Mouse (Mus musculus) lung, postnatal 4 days (tissue): ENCODE measurements at regions not wholly inside any gene's neighbourhood (a gene's known extent, or its start where the extent isn't known, plus 50 kb on each side); places are given as distances from the start of the nearest gene placed in this dataset.
A peak's percentile ranks its signal among the peaks of the same experiment; 100 is the strongest.

Source experiments
- DNase-seq, 2 experiments: peaks; one replicate each; pipeline ENCODE4 v3.0.0; 2021

DNA sequence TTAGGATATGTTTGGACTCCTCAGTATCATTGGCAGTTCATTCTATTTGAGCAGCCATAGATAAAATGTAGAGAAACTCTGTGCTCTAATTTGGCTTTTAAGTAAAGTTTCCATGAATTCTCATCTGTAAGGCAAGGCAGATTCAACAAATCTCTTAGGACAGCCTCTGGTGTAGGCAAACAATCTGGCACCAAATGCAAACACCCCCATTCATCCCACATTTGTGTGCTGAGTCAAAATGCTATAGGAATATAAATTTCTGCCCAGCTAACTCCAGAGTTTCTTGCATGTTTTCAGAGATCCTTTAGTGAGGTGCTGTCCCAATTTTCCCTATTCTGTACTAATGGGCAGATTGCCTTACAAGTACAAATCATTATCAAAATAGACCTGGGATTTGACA is 695.7 kb upstream of the Kif18a start:
- no peak for DNase-seq

DNA sequence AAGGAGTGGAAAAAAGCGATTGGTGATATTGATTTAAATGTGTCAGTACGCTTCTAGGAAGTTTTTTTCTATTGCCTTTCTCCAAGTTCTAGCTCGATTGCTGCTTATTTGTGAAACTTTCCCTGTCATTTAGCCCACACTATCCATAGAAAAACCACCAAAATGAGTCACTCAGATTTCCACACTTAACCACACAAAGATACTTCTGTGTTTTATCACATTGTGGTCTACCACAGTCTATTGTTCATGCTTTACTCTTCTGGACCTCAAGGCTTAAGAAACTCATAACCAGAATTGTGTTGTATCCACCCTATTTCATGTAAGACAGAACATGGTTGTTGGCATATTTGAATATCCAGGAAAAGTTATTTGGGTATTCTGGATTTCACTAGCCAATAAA is 687.0 kb upstream of the Kif18a start:
- no peak for DNase-seq

DNA sequence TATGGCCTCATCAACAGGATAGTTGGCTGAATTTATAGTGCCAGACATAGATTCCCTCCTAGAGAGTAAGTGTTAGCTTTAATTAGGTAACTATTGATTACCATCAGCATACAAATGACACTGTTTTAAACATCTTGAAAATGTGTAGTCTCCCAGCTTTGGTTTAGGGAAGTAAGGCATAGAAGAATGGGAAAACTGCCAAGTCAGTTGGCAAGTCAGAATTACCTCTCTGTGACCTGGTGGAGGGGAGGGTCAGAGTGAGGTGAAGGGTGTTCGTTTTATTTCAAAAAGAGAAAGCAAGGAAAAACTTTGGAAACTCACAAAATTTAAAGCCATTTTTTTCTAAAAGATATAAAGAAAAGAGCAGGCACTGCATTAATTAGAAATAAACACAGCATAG is 680.2 kb upstream of the Kif18a start:
- DNase-seq, result no peak

DNA sequence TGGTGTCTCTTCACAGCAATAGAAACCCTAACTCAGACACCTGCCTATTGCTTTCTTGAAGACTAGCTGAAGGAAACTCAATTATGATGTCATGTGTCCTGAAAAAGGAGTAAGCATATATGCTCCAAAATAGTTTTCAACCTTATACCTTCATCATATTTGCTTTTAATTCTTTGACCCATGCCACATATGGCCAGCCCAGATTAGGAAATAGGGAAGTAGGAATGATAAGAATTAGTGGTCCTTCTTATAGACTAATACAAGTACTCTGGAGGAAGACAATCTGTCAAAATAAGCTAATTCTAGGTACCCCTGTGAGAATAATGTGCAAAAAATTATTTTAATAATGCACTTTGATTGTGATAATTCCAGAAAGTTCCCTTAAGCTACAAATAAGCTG is 661.0 kb upstream of the Kif18a start:
- no peak for DNase-seq

DNA sequence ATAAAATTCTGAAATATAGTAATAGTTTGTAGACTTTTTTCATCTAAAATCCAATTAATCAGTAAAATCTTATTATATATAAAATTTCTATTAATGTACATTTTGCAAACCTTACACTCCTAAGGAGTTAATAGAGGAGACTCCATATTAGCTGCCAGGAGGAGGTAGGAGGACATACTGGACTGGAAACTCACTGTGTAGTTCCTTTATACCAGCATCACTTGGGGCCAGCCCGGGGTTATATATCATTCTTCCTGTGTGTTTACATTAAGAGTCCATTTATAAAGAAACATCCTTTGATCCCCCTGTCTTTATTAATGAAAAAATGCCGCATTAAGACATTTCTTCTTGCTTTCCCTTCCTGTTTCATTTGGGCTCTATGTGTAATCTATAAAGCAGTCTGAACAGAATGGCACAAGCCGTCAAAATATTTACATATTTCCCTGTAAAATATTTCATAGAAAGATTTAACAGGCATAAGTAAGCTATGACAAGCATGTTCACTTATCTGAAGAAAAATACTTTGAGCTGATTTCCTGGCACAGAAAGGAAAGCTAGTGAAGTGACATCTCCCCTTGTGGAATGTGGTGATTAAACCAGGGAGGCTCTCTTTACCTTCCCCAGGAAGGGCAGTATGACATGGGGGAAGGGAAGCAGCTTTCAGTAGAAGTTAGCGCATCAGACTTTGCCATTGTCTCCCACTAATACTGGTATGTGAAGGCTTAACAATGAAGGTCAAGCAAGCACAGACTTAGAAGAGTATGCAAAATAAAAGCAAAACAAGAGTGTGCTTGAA is 658.0 kb upstream of the Kif18a start:
- DNase-seq, result peak; percentile 11 to 14

DNA sequence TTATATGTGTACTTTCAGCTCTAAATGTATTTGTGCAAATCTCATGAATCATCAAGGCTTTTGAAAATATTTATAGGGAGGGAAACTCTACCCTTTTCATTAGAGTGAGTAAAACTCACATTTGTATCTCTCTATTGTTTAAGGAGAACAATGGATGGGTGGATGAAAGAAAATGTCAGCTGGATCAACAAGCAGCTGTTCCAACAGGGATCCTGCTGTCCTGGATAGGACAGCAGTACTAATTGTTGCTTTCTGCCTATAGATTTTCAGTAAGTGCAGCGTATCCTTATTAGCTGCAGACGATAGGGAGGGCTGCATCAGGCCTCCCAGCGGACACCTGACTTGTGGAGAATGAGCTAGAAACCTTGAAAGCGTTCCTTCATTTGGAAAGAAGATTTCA is 644.9 kb upstream of the Kif18a start:
- no peak for DNase-seq

DNA sequence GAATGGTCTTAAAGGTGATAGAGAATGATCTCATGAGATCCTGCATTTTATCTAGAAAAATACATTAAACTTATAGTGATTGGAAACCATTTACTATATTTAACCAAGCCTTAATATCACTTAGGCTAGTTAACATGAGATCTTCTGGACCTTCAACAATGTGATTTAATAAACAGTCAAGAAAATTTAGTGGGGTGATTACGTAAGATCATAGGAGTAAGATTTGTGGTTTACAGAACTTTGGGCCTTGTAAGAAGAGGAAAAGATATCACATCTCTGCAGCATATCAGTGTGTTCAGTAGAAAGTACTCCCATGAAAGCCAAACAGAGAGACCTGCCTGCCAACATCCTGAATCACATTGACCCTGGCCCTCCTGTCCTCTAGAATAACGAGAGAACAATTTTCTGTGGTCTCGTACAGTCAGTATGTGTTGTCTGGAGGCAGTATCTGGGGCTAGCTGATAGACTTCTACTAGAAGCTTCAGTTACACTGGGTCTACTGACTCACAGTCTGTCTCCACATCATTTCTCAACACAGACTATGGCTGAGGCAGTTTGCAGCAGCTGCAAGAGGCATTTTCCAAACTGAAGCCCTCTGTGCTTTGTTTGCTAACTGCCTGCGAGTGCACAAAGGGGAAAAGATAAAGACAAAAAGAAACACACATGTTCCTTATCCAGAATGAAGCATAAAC is 619.7 kb upstream of the Kif18a start:
- DNase-seq, result no peak

DNA sequence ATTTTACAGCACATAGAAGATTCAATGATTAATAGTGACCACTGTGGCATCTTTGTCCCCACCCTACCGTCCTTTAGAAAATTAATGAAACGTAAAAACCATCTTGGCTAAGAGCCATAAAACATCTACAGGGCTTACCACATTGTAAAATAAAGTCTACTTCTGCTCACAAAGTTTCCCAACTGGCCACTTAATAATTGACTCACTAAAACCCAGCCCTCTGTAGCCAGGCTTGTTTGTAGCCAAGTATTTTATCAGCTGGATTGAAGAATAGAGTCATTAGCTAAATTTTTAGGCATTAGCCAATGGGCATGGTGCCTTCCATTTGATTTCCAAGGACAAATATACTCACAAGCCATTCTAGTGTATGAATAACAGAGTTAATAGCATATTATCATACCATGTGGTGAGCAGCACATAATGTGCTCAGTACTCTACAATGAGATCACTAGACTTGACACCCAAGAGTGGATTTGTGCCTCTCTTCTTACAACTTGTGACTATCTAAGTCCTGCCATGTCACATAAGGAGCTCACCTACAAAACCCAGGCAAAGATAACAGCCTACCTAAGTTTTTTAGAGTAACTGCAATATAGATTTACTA is 602.7 kb upstream of the Kif18a start:
- DNase-seq, result no peak

DNA sequence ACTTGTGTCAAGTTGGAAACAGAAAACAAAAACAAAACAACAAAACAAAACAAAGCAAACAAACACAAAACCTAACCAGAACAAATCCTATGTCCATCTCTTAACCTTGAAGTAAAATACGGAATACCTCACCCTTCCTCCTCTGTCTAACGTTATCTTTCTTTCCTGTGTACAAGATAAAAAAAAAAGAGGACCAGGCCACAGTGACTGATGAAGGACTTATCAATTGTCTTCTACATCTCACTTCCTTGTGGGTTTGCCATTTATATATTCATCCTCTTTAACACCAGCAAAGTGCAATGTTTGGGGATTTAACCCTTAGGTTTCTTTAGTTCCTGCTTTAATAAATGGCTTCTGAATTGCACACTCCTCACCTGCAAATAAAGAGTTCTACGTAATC is 599.0 kb upstream of the Kif18a start:
- DNase-seq, result no peak

DNA sequence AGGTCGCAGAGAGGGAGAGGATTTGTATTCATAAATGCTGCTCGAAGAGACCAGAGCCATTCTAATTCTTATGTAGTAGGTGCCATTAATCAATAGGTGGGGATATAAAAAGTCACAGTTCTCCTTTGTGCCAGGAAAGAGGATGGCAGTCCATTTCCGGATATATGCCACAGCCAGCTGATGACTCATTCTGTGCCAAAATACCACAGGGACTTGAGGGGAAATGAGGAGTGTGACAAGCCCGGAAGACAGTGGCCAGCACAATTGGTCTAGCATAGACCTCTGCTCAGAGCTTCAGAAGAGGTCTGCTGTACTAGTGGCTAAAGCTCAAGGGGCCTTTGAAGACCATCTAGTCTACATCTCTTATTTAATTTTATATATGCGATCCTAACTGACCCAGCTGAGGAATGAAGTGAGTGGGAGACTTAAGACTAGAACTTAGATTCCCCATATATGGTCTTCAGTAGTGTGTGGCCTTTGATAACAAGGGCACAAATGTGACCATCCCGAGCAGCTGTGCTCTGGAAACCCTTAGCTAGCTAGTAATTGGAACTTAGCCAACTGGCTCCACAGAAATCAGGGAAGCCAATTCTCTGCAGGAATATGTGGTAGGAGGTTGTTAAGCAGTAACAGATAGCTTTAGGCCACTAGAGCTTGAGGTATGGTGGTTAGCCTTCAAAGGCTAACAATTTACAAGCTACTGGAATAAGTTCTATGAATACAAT is 594.4 kb upstream of the Kif18a start:
- peak; percentile 10 to 28 for DNase-seq

DNA sequence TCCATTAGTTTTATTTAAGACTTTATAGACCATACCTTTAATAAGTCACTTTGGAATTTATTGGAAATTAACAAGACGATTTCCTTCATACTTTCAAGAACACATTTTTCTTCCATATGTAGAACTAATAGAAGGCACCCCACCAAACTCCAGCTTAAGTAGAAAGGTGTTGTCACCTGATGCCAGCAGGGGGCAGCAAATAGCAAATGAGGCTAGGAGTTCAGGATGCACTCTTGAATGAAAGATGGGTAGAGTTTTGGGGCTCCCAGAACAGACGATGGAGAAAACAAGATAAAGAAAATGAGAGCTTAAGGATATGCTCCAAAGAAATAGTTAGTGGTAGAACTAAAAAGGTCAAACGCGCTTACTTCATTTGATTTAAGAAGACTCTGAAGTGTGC is 590.4 kb upstream of the Kif18a start:
- DNase-seq, result peak in 1 of 2 experiments; percentile 24

DNA sequence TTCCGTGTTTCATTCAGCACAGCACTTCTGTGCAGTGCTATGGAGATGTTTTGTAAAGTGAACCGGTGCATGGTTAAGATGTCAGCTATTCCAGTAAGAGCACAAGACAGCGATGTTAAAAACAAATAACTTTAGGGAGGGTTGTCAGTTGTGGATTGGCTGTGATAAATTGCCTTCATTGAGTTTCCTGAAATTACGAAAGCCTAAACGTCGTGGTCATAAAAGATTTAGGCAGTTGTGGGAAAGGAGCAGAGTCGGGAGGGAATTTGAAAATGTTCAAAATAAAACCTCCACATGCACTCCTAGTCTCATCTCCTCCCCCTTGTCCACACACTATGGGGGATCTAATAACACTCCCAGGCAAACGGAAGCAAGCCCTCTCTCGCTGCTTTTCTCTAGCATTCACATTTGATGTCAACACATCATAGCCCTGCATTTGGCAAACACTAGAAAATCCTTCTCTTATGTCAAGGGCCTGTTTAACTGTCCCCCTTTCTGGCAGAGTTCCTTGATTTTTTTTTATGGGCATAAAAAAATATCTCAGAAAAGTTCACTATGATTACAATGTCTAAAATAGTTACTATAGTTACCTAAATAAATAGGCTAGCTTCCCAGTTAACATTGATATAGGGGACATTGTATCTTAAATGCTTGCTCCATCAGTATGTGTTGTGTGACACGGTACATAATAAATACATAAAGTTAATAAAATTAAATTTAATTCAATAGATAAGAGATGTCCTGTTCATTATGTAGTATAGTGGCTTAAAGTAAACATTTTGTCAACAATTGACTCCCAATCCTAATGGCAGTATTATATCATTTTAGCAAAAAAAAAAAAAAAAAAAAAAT is 589.2 kb upstream of the Kif18a start:
- DNase-seq, result no peak

DNA sequence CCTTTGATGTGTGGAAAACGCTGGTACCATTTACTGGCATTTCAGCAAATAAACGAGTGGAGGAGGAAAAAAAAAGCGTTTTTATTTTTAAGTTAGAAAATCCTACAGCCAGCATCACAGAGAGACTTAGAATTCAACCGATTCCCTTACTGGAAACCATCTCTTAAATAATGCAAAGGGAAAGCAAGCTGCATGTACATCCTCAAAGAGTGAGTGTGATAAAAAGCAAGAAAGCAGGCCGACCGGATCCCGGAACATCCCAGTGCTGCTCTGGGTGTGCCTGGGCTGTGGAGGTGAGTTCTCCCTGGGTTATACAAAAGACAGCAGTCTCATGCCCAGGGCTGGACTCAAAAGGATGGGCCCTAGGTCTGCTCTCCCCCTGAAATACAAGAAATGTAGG is 579.2 kb upstream of the Kif18a start:
- DNase-seq, result no peak

DNA sequence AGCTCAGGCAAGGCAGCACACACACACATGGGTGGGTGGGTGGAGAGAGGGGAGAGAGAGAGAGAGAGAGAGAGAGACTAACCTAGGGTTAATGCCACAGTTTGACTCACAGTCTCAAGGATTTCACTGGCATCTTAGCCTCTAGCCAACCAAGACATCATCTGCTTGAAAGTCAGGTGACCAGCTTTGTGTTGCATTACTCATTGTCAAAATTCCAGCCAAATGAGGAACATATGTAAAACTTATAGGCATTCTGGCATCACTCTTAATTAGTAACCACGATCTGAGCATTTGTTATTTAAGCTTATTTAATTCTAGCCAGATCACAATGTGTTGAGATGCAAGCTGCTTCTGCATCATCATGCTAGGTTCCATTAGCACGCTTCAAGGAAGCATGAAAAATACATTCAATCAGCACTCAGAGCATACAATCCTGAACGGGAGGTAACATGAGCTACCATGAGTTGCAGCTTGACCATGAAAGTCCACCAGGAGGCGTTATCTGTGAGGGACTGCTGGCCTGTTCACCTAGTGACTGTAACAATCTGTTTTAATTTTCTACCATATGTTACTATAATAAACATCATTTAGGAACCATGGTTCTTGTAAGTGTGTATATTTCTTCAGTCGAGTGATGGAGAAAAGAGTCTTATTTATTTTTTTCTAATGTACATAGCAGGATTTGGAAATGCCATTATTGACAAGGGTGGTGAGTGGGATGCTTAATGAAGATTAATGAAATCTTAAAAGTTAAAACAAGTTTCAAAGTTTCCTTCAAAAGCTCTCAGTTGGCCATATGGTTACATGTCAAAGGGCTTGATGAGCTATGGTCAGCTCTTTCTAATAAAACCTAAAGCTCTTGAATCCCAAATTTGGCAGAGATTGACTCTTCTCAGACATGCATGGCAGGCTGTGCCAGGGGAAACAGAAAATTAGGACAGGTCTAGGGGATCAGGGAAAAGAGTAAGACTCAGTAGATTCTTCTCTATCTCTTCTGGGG is 572.4 kb upstream of the Kif18a start:
- DNase-seq, result no peak

DNA sequence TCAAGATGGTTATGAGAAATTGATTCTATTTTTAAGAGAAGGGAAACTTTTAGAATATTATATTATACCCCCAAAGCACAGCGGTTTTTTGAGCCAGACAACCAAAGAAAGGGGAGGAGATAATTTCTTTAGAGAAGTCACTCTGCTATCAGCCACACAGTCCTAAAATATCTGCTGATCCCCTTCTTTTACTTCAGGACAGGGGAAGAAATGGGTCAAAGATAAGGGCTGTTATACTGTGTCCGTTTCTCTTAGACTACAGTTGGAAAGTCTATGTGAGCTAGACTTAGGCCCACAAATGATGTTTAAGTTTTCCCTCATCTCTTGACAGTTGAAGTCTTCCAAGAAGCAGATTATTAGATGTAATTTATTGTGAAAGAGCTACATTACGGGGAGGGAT is 538.5 kb upstream of the Kif18a start:
- no peak for DNase-seq

DNA sequence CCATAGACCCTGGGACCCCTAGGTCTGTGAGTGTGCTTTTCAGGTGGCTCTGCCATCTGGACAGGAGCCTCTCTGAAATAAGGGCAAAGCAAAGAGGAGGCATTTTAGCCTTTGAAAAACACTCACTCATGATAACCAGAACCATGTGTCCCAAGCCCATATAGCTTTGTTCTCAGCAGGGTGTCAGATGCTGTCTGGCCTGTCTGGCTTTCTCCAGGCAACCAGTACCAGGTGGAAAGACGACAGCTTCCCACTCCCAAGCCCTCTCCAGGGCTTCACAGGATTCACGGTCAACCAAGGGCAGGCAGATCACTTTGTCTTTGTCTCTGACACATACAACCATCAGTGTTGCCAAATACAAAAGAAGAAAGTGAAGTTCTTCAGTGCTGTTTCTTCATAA is 537.0 kb upstream of the Kif18a start:
- DNase-seq, result no peak

DNA sequence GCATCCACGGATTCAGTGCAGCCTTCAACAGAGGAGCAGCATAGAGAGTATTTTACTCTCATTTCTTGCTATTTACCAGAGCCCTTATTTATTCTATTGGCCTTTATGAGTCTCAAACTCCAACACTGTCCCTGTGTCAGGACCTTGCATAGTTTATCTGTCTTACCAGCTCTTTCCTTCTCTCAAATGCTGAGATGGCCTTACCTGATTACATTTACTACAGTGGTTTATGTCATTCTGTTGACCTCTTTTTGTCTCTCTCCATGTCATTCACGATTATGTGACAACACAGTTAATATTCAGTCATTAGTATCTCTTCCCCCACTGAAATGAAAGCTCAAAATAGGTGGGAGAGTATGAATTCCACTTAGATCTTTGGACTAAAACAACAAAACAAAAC is 535.7 kb upstream of the Kif18a start:
- DNase-seq, result no peak

DNA sequence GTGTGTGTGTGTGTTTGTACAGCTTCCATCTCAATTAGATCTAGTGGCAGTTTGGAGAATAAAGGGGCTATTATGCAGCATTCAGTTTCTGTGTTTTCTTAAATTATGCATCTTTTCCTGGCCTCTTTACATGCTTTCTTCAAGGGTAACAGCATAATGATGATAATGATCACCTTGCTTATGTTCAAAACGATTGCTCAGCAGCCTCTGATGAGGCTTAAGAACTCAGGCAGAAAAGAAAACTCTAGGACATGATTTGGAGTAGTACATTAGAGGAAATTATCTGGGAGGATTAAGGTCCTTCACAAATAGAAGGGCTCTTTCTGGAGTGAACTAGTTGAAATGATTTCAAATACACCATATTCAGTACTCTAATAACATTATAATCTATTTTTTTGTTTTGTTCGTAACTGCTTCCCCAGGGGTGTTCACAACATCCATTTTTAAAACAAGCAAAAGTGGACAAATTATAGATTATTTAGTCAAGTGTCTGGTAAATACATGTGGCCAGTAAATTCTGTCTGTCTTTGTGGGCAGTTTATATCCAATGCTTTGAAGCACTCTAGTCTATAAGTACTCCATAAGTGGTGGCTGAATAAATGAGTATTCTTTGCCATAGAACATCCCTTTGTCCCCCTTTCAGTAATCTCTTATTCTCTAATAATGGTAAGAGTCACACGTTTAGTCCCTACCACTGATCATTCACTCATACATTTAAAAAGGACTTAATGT is 526.9 kb upstream of the Kif18a start:
- no peak for DNase-seq

DNA sequence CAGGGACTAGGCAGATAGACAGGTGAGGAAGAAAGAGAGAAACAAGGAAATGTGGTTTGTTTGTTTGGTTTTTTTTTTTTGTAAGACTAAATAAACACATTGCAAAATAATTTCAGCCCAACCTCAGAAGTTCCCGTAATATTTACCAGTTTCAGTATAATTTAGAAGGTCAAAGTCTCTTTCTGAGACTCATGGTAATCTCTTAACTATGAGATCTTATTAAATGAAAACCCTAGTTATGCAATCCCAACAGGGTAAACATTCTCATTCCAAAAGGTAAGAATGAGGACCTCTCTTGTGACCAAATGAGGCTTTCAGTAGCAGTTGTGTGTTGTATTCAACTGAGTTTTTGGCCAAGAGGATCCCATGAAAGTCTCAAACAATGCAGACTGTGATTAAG is 524.7 kb upstream of the Kif18a start:
- DNase-seq, result no peak

DNA sequence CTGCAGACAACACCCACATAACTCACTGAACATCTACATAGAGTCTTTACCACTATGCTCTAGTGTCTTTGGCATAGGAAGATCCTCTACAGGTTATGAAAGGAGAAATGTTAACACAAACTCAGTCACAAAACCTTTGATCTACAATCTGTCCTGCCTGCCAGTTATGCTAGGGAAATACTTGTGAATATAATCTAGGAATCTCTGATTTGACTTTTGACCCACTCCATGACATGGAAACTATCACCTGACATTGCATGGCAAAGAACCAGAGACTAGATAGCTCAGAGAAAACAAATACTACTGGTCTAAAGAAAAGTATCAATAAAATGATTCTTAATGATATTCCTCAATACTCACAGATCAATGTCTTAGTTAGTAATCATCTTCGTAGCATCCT is 524.3 kb upstream of the Kif18a start:
- no peak for DNase-seq

DNA sequence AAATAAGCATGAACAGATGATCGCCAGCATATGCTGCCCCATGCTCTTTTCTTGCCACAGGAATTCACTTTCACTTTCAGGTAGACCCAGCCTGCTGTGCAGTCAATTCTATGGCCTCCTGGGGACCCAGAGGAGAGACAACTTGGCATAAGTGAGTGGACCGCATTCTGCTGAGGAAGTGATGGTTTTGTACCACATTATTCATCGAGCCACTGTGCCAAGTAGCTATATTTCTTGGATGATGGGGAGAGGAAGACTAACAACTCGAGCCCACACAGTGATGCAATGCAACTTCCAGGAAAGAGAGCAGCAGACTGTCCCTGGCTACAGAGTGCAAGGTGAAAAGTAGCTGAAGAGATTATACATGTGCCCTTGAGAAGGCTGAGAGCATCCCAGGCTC is 515.8 kb upstream of the Kif18a start:
- DNase-seq, result no peak
